Mouse (Mus musculus) C2C12 (cell line): ENCODE results near the gene Kcnip1. TPM values are rescaled to one million over a fixed set of nuclear protein-coding genes. Genes with fewer than 3 reads are reported as not detected.

Experiments
- H3K27me3 ChIP-seq: one replicate; pipeline ENCODE4 v1.6.1; 2011; ENCODE audit not compliant: control insufficient read depth, insufficient read depth, insufficient read length
- H3K36me3 ChIP-seq: one replicate; pipeline ENCODE4 v1.6.1; 2011; ENCODE audit not compliant: control insufficient read depth, insufficient read depth
- H3K4me3 ChIP-seq: one replicate; pipeline ENCODE4 v1.5.1; 2011; ENCODE audit warnings: mild to moderate bottlenecking, control low read depth; ENCODE audit not compliant: poor library complexity, insufficient read depth, severe bottlenecking
- H3K79me2 ChIP-seq: one replicate; pipeline ENCODE4 v1.6.1; 2011; ENCODE audit not compliant: control insufficient read depth, insufficient read depth
- H3K79me3 ChIP-seq: one replicate; pipeline ENCODE4 v1.6.1; 2011; ENCODE audit warnings: low read depth, control low read depth
- H3ac ChIP-seq: one replicate; pipeline ENCODE3; 2011; ENCODE audit warnings: low read depth; ENCODE audit not compliant: control insufficient read depth, insufficient read length
- CEBPB ChIP-seq: IDR thresholded peaks from one replicate; pipeline ENCODE4 v1.6.1; 2011; ENCODE audit warnings: low read depth, mild to moderate bottlenecking, control low read depth, moderate library complexity
- CTCF ChIP-seq: IDR thresholded peaks from one replicate; pipeline ENCODE4 v1.5.1; 2011; ENCODE audit not compliant: control insufficient read depth, insufficient read depth, insufficient read length
- FOSL1 ChIP-seq: IDR thresholded peaks from one replicate; pipeline ENCODE4 v1.8.0; 2011; ENCODE audit warnings: mild to moderate bottlenecking, low read length; ENCODE audit not compliant: poor library complexity, insufficient read depth, severe bottlenecking
- MAX ChIP-seq: IDR thresholded peaks from one replicate; pipeline ENCODE4 v1.6.1; 2011; ENCODE audit warnings: mild to moderate bottlenecking, control low read depth
- MYOD1 ChIP-seq: IDR thresholded peaks from one replicate; pipeline ENCODE4 v1.6.1; 2011; ENCODE audit warnings: low read depth; ENCODE audit not compliant: control insufficient read depth, insufficient read length
- MYOG ChIP-seq: IDR thresholded peaks from one replicate; pipeline ENCODE4 v1.6.1; 2011; ENCODE audit not compliant: control insufficient read depth, insufficient read length; ENCODE audit errors: extremely low read depth
- USF1 ChIP-seq: IDR thresholded peaks from one replicate; pipeline ENCODE4 v1.6.1; 2011; ENCODE audit warnings: low read depth, mild to moderate bottlenecking, control low read depth, moderate library complexity
- polyA plus RNA-seq: library from polyadenylated mRNA; unstranded; fragments of >200 nt; fragmentation: generic; extraction: Trizol; gene quantifications from one replicate; pipeline ENCODE4 v1.2.1, GENCODE M21; 2012; ENCODE audit warnings: missing spikeins

Gene Kcnip1
- polyA plus RNA-seq, 1 experiment: not detected

- Histone ChIP-seq H3K79me3 (no peaks in the 10 kb centered on the region), H3K27me3 (no peaks in the 10 kb centered on the region), H3K79me2 (no peaks in the 10 kb centered on the region), H3K4me3 (no peak overlapping the region), H3K36me3 (no peaks in the 10 kb centered on the region), H3ac (no peak overlapping the region)
- TF ChIP-seq MYOG: no peak
Measured at GRCm38 (mm10) chr11:34031015-34031805, 38.3 kb upstream of the Kcnip1 start.

GRCm38 (mm10) chr11:34029658-34030057 is 36.7 kb upstream of the Kcnip1 start:
- Histone ChIP-seq H3ac (no peak overlapping the region), H3K79me2 (no peaks in the 10 kb centered on the region), H3K79me3 (no peaks in the 10 kb centered on the region), H3K4me3 (no peak overlapping the region), H3K36me3 (no peaks in the 10 kb centered on the region), H3K27me3 (no peaks in the 10 kb centered on the region)
- no peak for TF ChIP-seq FOSL1
- TF ChIP-seq USF1: no peak
- no peak for TF ChIP-seq CTCF
- no peak for TF ChIP-seq CEBPB
- no peak for TF ChIP-seq MAX
- no peak for TF ChIP-seq MYOD1
- TF ChIP-seq MYOG: no peak

GRCm38 (mm10) chr11:34025091-34025490 is 32.1 kb upstream of the Kcnip1 start:
- TF ChIP-seq CEBPB (no peak), MYOG (no peak), USF1 (no peak), CTCF (no peak), MAX (no peak), MYOD1 (no peak), FOSL1 (no peak)
- Histone ChIP-seq H3K79me2 (no peaks in the 10 kb centered on the region), H3K4me3 (no peak overlapping the region), H3K36me3 (no peaks in the 10 kb centered on the region), H3K27me3 (no peaks in the 10 kb centered on the region), H3K79me3 (no peaks in the 10 kb centered on the region), H3ac (no peak overlapping the region)

- H3K27me3 ChIP-seq: no peaks in the 10 kb centered on the region
- H3ac ChIP-seq: no peak overlapping the region
- no peaks in the 10 kb centered on the region for H3K79me3 ChIP-seq
- no peaks in the 10 kb centered on the region for H3K79me2 ChIP-seq
- no peak for TF ChIP-seq MAX
- TF ChIP-seq CEBPB: no peak
- no peak for TF ChIP-seq FOSL1
- TF ChIP-seq USF1: no peak
- TF ChIP-seq CTCF: no peak
- no peak for TF ChIP-seq MYOG
- no peak for TF ChIP-seq MYOD1
- no peaks in the 10 kb centered on the region for H3K36me3 ChIP-seq
- no peak overlapping the region for H3K4me3 ChIP-seq
Measured at GRCm38 (mm10) chr11:34012007-34012652, 19.2 kb upstream of the Kcnip1 start.

GRCm38 (mm10) chr11:34010859-34011172 is 17.9 kb upstream of the Kcnip1 start:
- Histone ChIP-seq H3K79me2 (no peaks in the 10 kb centered on the region), H3K79me3 (no peaks in the 10 kb centered on the region), H3ac (no peak overlapping the region), H3K4me3 (no peak overlapping the region), H3K36me3 (no peaks in the 10 kb centered on the region), H3K27me3 (no peaks in the 10 kb centered on the region)
- TF ChIP-seq CTCF (no peak), MYOG (no peak)
